In genomic region chr13:56352839-56353605, GRCm38 (mm10) we compare ENCODE assay signal across 13 mouse cellular contexts. TPM values are rescaled to one million over a fixed set of nuclear protein-coding genes. Genes with fewer than 3 reads are reported as not detected.
DNase-seq lines count a peak whose midpoint lies in the region; ATAC-seq and TF ChIP-seq lines count a peak whose summit lies in the region.
"Had no signal": no experiment of that assay in that cellular context is flagged by ENCODE, and none has a peak within 500 bp of the region (broad histone marks: within the 10 kb centered on the region; RNA-seq: fewer than 3 reads in every experiment).

No protein-coding gene starts in this region.

- no peak overlapping the region for H3K27ac ChIP-seq in liver, postnatal 0 days (ENCODE audit: low read depth)
- no peak overlapping the region for H3K27ac ChIP-seq in liver, embryonic 11.5 days (ENCODE audit: low read depth, low read length)
- peak overlapping the region; percentile 52 for H3K27ac ChIP-seq in small intestine, adult 2 months (ENCODE audit: insufficient read depth, low read depth, low read length)
- H3K27ac ChIP-seq: lung, embryonic 15.5 days had no signal

- 0 out of 2 replicates have a peak, but pooled peaks have one; percentile 10 for ATAC-seq in frontal cortex, adult (ENCODE audit: low TSS enrichment)
- ATAC-seq in liver, postnatal 0 days = peak; percentile 59
- no peak for ATAC-seq in liver, embryonic 11.5 days (replicated peaks; ENCODE audit: low FRiP score)

- peaks cover 15% of the 10 kb centered on the region for H3K4me1 ChIP-seq in liver, postnatal 0 days (ENCODE audit: insufficient read depth)
- no peaks in the 10 kb centered on the region for H3K4me1 ChIP-seq in liver, embryonic 11.5 days (replicated peaks; ENCODE audit: control insufficient read depth, insufficient read depth, low read length)
- H3K4me1 ChIP-seq in lung, adult 2 months (ENCODE audit: control insufficient read depth, insufficient read depth, low read length) = no peaks in the 10 kb centered on the region
- peaks cover 5% of the 10 kb centered on the region; the same call in 1 of the 2 replicates for H3K4me1 ChIP-seq in small intestine, adult 2 months (ENCODE audit: control insufficient read depth, insufficient read depth, insufficient read length, low read length)

- no peaks in the 10 kb centered on the region for H3K9me3 ChIP-seq in liver, postnatal 0 days (ENCODE audit: low read length)
- no peaks in the 10 kb centered on the region for H3K9me3 ChIP-seq in liver, embryonic 11.5 days (ENCODE audit: control insufficient read depth, low read length)
- H3K9me3 ChIP-seq: lung, embryonic 15.5 days had no signal

- WGBS in liver, postnatal 0 days (ENCODE audit: insufficient replicate concordance) = 65% methylated on average over 12 of the region's 12 CpGs
- WGBS in liver, embryonic 11.5 days = 83% methylated on average over 12 of the region's 12 CpGs
- WGBS in lung, adult 2 months = 72% methylated on average over 12 of the region's 12 CpGs
- 79% methylated on average over 12 of the region's 12 CpGs for WGBS in small intestine, adult 2 months

- no peak for DNase-seq in frontal cortex, postnatal 36 days (ENCODE audit: low spot score in 2 of 2)
- peak; percentile 45 for DNase-seq in liver, postnatal 0 days
- DNase-seq in liver, embryonic 11.5 days (ENCODE audit: low spot score) = no peak
- DNase-seq in lung, adult 2 months = peak; percentile 27
- DNase-seq in embryo, embryonic 9.5 days (ENCODE audit: extremely low spot score) = no peak
- no peak for DNase-seq in left cerebral cortex, adult 8-10 months (ENCODE audit: low spot score in 2 of 2)
- DNase-seq: cerebellum, postnatal 36 days; gastrocnemius, postnatal 14 days; layer of hippocampus, postnatal 36 days; thymus, postnatal 36 days had no signal

- H3K27me3 ChIP-seq in liver, postnatal 0 days (ENCODE audit: insufficient read depth, low read length) = no peaks in the 10 kb centered on the region
- H3K27me3 ChIP-seq in liver, embryonic 11.5 days (replicated peaks; ENCODE audit: control insufficient read depth, insufficient read depth, low read length) = no peaks in the 10 kb centered on the region
- H3K27me3 ChIP-seq in small intestine, adult 2 months (ENCODE audit: control insufficient read depth, insufficient read depth, low read length) = no peaks in the 10 kb centered on the region
- H3K27me3 ChIP-seq: lung, embryonic 15.5 days had no signal

- H3K4me3 ChIP-seq in liver, postnatal 0 days (ENCODE audit: low read depth, low read length) = no peak overlapping the region
- H3K4me3 ChIP-seq in liver, embryonic 11.5 days (ENCODE audit: low read depth, low read length) = no peak overlapping the region
- H3K4me3 ChIP-seq in lung, adult 2 months (replicated peaks; ENCODE audit: extremely low read depth, low read depth, low read length) = no peak overlapping the region
- no peak overlapping the region for H3K4me3 ChIP-seq in small intestine, adult 2 months (ENCODE audit: low read depth, low read length)
- H3K4me3 ChIP-seq: lung, embryonic 15.5 days had no signal

- no peak overlapping the region for H3K4me2 ChIP-seq in liver, postnatal 0 days (ENCODE audit: low read depth, low read length)
- H3K4me2 ChIP-seq in liver, embryonic 11.5 days = no peak overlapping the region
- H3K4me2 ChIP-seq: lung, embryonic 15.5 days had no signal

- no peaks in the 10 kb centered on the region for H3K36me3 ChIP-seq in liver, postnatal 0 days (replicated peaks; ENCODE audit: insufficient read depth, low read length)
- H3K36me3 ChIP-seq in liver, embryonic 11.5 days (ENCODE audit: control insufficient read depth, insufficient read depth, low read length) = no peaks in the 10 kb centered on the region
- H3K36me3 ChIP-seq in small intestine, adult 2 months (ENCODE audit: control insufficient read depth, insufficient read depth, low read length) = no peaks in the 10 kb centered on the region
- H3K36me3 ChIP-seq: lung, embryonic 15.5 days had no signal

- TF ChIP-seq POLR2A in lung, adult 2 months (IDR thresholded peaks at IDR 0.05; ENCODE audit: borderline replicate concordance, extremely low read depth, low read depth, low read length) = no peak
- TF ChIP-seq POLR2A in small intestine, adult 2 months (IDR thresholded peaks at IDR 0.05; ENCODE audit: low read depth, low read length) = no peak

- H3K9ac ChIP-seq in liver, postnatal 0 days (replicated peaks) = no peak overlapping the region
- no peak overlapping the region for H3K9ac ChIP-seq in liver, embryonic 11.5 days (ENCODE audit: low read depth, low read length)
- H3K9ac ChIP-seq: lung, embryonic 15.5 days had no signal

- TF ChIP-seq EP300 in liver, postnatal 0 days (IDR thresholded peaks at IDR 0.05; ENCODE audit: low read depth) = no peak

- TF ChIP-seq CTCF in liver, postnatal 0 days (IDR thresholded peaks at IDR 0.05; ENCODE audit: low read depth) = no peak
- TF ChIP-seq CTCF in lung, adult 2 months (IDR thresholded peaks at IDR 0.05; ENCODE audit: insufficient read depth, low read length) = no peak
- no peak for TF ChIP-seq CTCF in small intestine, adult 2 months (IDR thresholded peaks at IDR 0.05; ENCODE audit: extremely low read depth, insufficient read length, insufficient replicate concordance, low read depth, low read length)

RNA-seq across cellular contexts. Expression of gene Cxcl14, which starts 56.7 kb away (rescaled TPM):
- 0.06 and 0.12 TPM in 2 replicates for polyA plus RNA-seq in liver, postnatal 0 days (2015; fragmentation: Nextera tagmentation; extraction: Ambion mirVana)
- polyA plus RNA-seq in liver, embryonic 11.5 days (2014; fragmentation: Nextera tagmentation; extraction: Ambion mirVana) = 3.0 and 5.9 TPM in 2 replicates
- polyA plus RNA-seq in lung, adult 2 months (2012; rRNA removed) = 285 and 286 TPM in 2 replicates
- polyA plus RNA-seq in small intestine, adult 2 months (2012; rRNA removed) = 35.7 and 68.8 TPM in 2 replicates
- total RNA-seq in left cerebral cortex, adult 8-10 months (2022) = 100 to 1,000 TPM; 124 to 142 (median 136) TPM

Comparison
In these comparisons a context has a peak if more than half of its experiments do, and no peak if none do; other contexts are left out.
1. DNase-seq: peak in liver, postnatal 0 days (single experiment) and lung, adult 2 months (single experiment); none in frontal cortex, postnatal 36 days (0 of 2), liver, embryonic 11.5 days (single experiment), embryo, embryonic 9.5 days (single experiment) and left cerebral cortex, adult 8-10 months (0 of 2).